Mouse (Mus musculus): Measurements from ENCODE around the gene Poll. TPM values are rescaled to one million over a fixed set of nuclear protein-coding genes. Genes with fewer than 3 reads are reported as not detected.

The Poll gene
- polyA plus RNA-seq, 1 experiment from 2014 or later, result 23.3 TPM

- Histone ChIP-seq H3K9me3 (no peaks in the 10 kb centered on the region), H3K27me3 (replicated peaks; ENCODE audit: low read depth, poor library complexity, severe bottlenecking) (peaks cover 96% of the 10 kb centered on the region), H3K36me3 (replicated peaks) (no peaks in the 10 kb centered on the region), H3K4me3 (peak overlapping the region; percentile 51), H3K4me1 (peaks cover 50% of the 10 kb centered on the region), H3K27ac (replicated peaks) (no peak overlapping the region)
- DNase-seq (ENCODE audit: low spot score), result no peak
- WGBS, result 1% methylated on average over 22 of the region's 26 CpGs
These were observed 16.0 kb downstream of the Poll start for GRCm38 (mm10) chr19:45544152-45544924.

GRCm38 (mm10) chr19:45542061-45542460 is 18.3 kb downstream of the Poll start:
- DNase-seq (ENCODE audit: low spot score), result no peak
- no peaks in the 10 kb centered on the region for H3K36me3 ChIP-seq (replicated peaks)
- peak overlapping the region; percentile 60 for H3K4me3 ChIP-seq
- 16% methylated on average over 3 of the region's 3 CpGs for WGBS
- H3K27me3 ChIP-seq (replicated peaks; ENCODE audit: low read depth, poor library complexity, severe bottlenecking), result peaks cover 88% of the 10 kb centered on the region
- peak overlapping the region; percentile 70 for H3K27ac ChIP-seq (replicated peaks)
- H3K9me3 ChIP-seq, result no peaks in the 10 kb centered on the region
- peaks cover 34% of the 10 kb centered on the region for H3K4me1 ChIP-seq

- H3K36me3 ChIP-seq (replicated peaks), result no peaks in the 10 kb centered on the region
- H3K4me3 ChIP-seq, result peak overlapping the region; percentile 60
- under 1% methylated on average over 52 of the region's 58 CpGs for WGBS
- H3K9me3 ChIP-seq, result no peaks in the 10 kb centered on the region
- peak; percentile 82 for DNase-seq (ENCODE audit: low spot score)
- H3K27ac ChIP-seq (replicated peaks), result peak overlapping the region; percentile 70
- peaks cover 32% of the 10 kb centered on the region for H3K4me1 ChIP-seq
- H3K27me3 ChIP-seq (replicated peaks; ENCODE audit: low read depth, poor library complexity, severe bottlenecking), result peaks cover 83% of the 10 kb centered on the region
These were observed 18.8 kb downstream of the Poll start for GRCm38 (mm10) chr19:45541409-45542041.

GRCm38 (mm10) chr19:45540657-45541408 is 19.5 kb downstream of the Poll start:
- Histone ChIP-seq H3K27me3 (replicated peaks; ENCODE audit: low read depth, poor library complexity, severe bottlenecking) (peaks cover 79% of the 10 kb centered on the region), H3K9me3 (no peaks in the 10 kb centered on the region), H3K27ac (replicated peaks) (peak overlapping the region; percentile 70), H3K36me3 (replicated peaks) (no peaks in the 10 kb centered on the region), H3K4me1 (peaks cover 35% of the 10 kb centered on the region), H3K4me3 (peak overlapping the region; percentile 60)
- WGBS, result 24% methylated on average over 8 of the region's 8 CpGs
- DNase-seq (ENCODE audit: low spot score), result no peak

GRCm38 (mm10) chr19:45537505-45537904 is 22.8 kb downstream of the Poll start:
- peak; percentile 42 for DNase-seq (ENCODE audit: low spot score)
- Histone ChIP-seq H3K27ac (replicated peaks) (no peak overlapping the region), H3K4me1 (peaks cover 36% of the 10 kb centered on the region), H3K9me3 (no peaks in the 10 kb centered on the region), H3K27me3 (replicated peaks; ENCODE audit: low read depth, poor library complexity, severe bottlenecking) (peaks cover 50% of the 10 kb centered on the region), H3K4me3 (no peak overlapping the region), H3K36me3 (replicated peaks) (no peaks in the 10 kb centered on the region)
- WGBS, result 39% methylated on average over 1 of the region's 1 CpGs

GRCm38 (mm10) chr19:45535929-45536328 is 24.4 kb downstream of the Poll start:
- H3K4me1 ChIP-seq, result peaks cover 28% of the 10 kb centered on the region
- H3K36me3 ChIP-seq (replicated peaks), result no peaks in the 10 kb centered on the region
- no peak overlapping the region for H3K27ac ChIP-seq (replicated peaks)
- H3K9me3 ChIP-seq, result no peaks in the 10 kb centered on the region
- H3K4me3 ChIP-seq, result no peak overlapping the region
- peaks cover 34% of the 10 kb centered on the region for H3K27me3 ChIP-seq (replicated peaks; ENCODE audit: low read depth, poor library complexity, severe bottlenecking)
- WGBS, result 62% methylated on average over 6 of the region's 6 CpGs
- no peak for DNase-seq (ENCODE audit: low spot score)

- H3K36me3 ChIP-seq (replicated peaks), result peaks cover 3% of the 10 kb centered on the region; the same call in 1 of the 2 replicates
- no peak overlapping the region for H3K27ac ChIP-seq (replicated peaks)
- 83% methylated on average over 8 of the region's 8 CpGs for WGBS
- no peak overlapping the region for H3K4me3 ChIP-seq
- H3K4me1 ChIP-seq, result peaks cover 23% of the 10 kb centered on the region
- no peaks in the 10 kb centered on the region for H3K9me3 ChIP-seq
- H3K27me3 ChIP-seq (replicated peaks; ENCODE audit: low read depth, poor library complexity, severe bottlenecking), result peaks cover 27% of the 10 kb centered on the region
- DNase-seq (ENCODE audit: low spot score), result no peak
These were observed 25.1 kb downstream of the Poll start for GRCm38 (mm10) chr19:45535214-45535735.

- H3K27ac ChIP-seq (replicated peaks), result no peak overlapping the region
- peaks cover 20% of the 10 kb centered on the region for H3K36me3 ChIP-seq (replicated peaks)
- no peak for DNase-seq (ENCODE audit: low spot score)
- WGBS, result 74% methylated on average over 7 of the region's 7 CpGs
- H3K4me3 ChIP-seq, result no peak overlapping the region
- peaks cover 23% of the 10 kb centered on the region for H3K4me1 ChIP-seq
- H3K27me3 ChIP-seq (replicated peaks; ENCODE audit: low read depth, poor library complexity, severe bottlenecking), result peaks cover 11% of the 10 kb centered on the region
- H3K9me3 ChIP-seq, result no peaks in the 10 kb centered on the region
These were observed 26.7 kb downstream of the Poll start for GRCm38 (mm10) chr19:45533617-45534016.

GRCm38 (mm10) chr19:45531554-45531953 is 28.8 kb downstream of the Poll start:
- peaks cover 7% of the 10 kb centered on the region for H3K27me3 ChIP-seq (replicated peaks; ENCODE audit: low read depth, poor library complexity, severe bottlenecking)
- H3K36me3 ChIP-seq (replicated peaks), result peaks cover 40% of the 10 kb centered on the region
- 74% methylated on average over 6 of the region's 6 CpGs for WGBS
- no peaks in the 10 kb centered on the region for H3K9me3 ChIP-seq
- no peak overlapping the region for H3K27ac ChIP-seq (replicated peaks)
- H3K4me3 ChIP-seq, result no peak overlapping the region
- no peak for DNase-seq (ENCODE audit: low spot score)
- H3K4me1 ChIP-seq, result peaks cover 26% of the 10 kb centered on the region

- no peaks in the 10 kb centered on the region for H3K27me3 ChIP-seq (replicated peaks; ENCODE audit: low read depth, poor library complexity, severe bottlenecking)
- peaks cover 19% of the 10 kb centered on the region for H3K4me1 ChIP-seq
- H3K27ac ChIP-seq (replicated peaks), result no peak overlapping the region
- peaks cover 47% of the 10 kb centered on the region for H3K36me3 ChIP-seq (replicated peaks)
- no peak for DNase-seq (ENCODE audit: low spot score)
- no peak overlapping the region for H3K4me3 ChIP-seq
- no peaks in the 10 kb centered on the region for H3K9me3 ChIP-seq
- 88% methylated on average over 15 of the region's 15 CpGs for WGBS
These were observed 29.9 kb downstream of the Poll start for GRCm38 (mm10) chr19:45530200-45530995.

GRCm38 (mm10) chr19:45529294-45529693 is 31.0 kb downstream of the Poll start:
- Histone ChIP-seq H3K9me3 (no peaks in the 10 kb centered on the region), H3K36me3 (replicated peaks) (peaks cover 56% of the 10 kb centered on the region), H3K27ac (replicated peaks) (no peak overlapping the region), H3K27me3 (replicated peaks; ENCODE audit: low read depth, poor library complexity, severe bottlenecking) (no peaks in the 10 kb centered on the region), H3K4me3 (no peak overlapping the region), H3K4me1 (peaks cover 9% of the 10 kb centered on the region)
- WGBS, result 80% methylated on average over 5 of the region's 5 CpGs
- DNase-seq (ENCODE audit: low spot score), result no peak

Measured in embryonic facial prominence, embryonic 10.5 days (tissue).